Mouse (Mus musculus): ENCODE data around the gene Olfr1. TPM values are rescaled to one million over a fixed set of nuclear protein-coding genes. Genes with fewer than 3 reads are reported as not detected.

Gene Olfr1
- not detected for total RNA-seq (2023)

DNA sequence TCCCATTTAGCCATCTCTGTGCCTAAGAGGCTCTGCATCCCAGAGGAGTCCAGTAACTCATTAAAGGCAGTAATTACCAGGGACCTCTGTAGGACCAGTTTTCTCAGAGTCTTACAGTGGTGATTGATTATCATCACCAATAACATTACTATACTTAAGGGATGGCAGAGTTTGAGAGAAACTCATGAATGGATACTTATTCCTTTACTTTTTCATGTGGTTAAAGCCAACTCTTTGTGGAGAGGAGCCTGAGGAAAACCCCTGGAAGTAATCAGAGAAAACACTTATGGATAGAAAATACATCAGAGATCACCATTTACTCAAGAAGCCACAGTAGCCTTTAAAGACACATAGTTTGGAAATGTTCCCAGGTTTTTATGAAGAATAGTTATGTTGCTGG, at the start of gene Olfr1:
Olfr1 (minus strand) TSS at position 101 of the 400 bp plus-strand sequence.

DNA sequence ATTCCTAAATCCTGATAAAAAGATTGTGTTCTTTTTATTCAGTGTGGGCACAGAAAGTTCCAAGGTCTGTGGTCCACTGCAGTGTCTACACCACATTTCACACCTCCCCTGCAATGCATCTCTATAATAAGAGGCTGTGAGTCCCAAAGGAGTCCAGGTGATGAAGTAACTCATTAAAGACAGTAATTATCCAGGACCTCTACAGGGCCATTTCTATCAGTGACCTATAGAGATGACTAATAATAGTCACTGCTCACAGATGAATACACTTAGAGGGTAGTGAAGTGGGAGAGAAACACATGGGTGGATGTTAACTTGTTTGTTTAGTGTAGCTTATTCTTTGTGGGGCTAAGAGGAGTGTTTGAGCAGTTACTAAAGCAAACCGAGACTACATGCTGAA, 29.0 kb upstream of the Olfr1 start, which contains the start of gene Olfr378:
Olfr378 (minus strand) TSS at position 101 of the 400 bp plus-strand sequence.

DNA sequence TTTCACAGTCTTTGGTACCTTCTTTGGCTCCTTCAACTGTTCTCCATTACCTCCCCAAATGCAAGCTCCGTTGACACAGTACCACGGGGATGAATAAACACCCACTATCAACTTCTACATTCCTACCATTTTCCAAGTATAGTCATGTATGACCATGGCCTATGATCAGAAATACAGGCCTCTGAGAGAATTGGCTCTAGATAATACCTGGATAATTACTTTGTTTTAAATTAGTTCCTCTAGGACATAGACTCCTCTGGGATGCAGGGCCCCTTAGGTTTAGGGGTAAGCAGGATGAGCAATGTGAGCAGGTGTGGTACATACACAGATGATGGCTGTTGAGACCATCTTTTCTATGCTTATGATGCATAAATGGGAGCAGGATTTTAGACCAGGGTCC, 28.5 kb downstream of the Olfr1 start, which contains the start of gene Olfr376:
Olfr376 (plus strand) TSS at position 301 of the 400 bp plus-strand sequence.

DNA sequence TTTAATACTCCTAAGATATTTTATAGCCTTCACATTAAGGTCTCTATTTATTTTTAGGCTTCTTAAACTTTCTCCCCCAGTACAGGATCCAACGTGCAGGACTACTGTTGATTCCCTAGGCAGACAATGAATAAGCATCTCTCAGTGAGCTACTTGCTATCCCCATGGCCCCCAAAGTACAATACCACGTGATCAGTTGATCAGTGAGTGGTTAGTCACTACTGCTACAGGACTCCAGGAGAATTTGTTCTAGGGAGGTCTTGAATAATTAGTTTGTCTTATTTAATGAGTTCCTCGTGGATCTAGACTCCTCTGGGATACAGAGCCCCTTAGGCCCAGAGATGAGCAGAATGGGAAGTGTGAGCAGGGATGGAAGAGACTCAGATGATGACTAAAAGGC, 48.9 kb downstream of the Olfr1 start, which contains the start of gene Olfr20:
Olfr20 (plus strand) TSS at position 301 of the 400 bp plus-strand sequence.

Other genes with a start within 250 kb of the Olfr1 start
- gene P2rx5, start 239.2 kb downstream of the Olfr1 start, total RNA-seq (2023), result not detected
- gene Emc6, start 222.6 kb downstream of the Olfr1 start, total RNA-seq (2023), result 10 to 100 TPM; 20.7 to 22.7 TPM
- 10 to 100 TPM; 16.3 to 18.2 TPM for gene Tax1bp3, start 222.5 kb downstream of the Olfr1 start, total RNA-seq (2023)
- gene Ctns, start 200.6 kb downstream of the Olfr1 start, total RNA-seq (2023), result 10 to 100 TPM; 15.1 to 18.7 TPM
- gene Shpk, start 200.2 kb downstream of the Olfr1 start, total RNA-seq (2023), result 1 to 10 TPM; 1.3 to 1.8 TPM
- not detected for gene Trpv1, start 165.3 kb downstream of the Olfr1 start, total RNA-seq (2023)
- gene Trpv3, start 132.2 kb downstream of the Olfr1 start, total RNA-seq (2023), result not detected
- under 1 TPM in 1 of 2 experiments, not detected in 1; 0.09 TPM for gene Aspa, start 70.0 kb downstream of the Olfr1 start, total RNA-seq (2023)
- gene Gm49340, start 69.9 kb downstream of the Olfr1 start, total RNA-seq (2023), result not detected
- gene Spata22, start 69.9 kb downstream of the Olfr1 start, total RNA-seq (2023), result not detected
- gene Olfr20, start 48.8 kb downstream of the Olfr1 start, total RNA-seq (2023), result not detected
- gene Olfr376, start 28.4 kb downstream of the Olfr1 start, total RNA-seq (2023), result not detected
- gene Olfr378, start 28.9 kb upstream of the Olfr1 start, total RNA-seq (2023), result not detected
- not detected for gene Olfr380, start 57.9 kb upstream of the Olfr1 start, total RNA-seq (2023)
- gene Olfr381, start 92.0 kb upstream of the Olfr1 start, total RNA-seq (2023), result not detected
- gene Olfr382, start 117.6 kb upstream of the Olfr1 start, total RNA-seq (2023), result not detected
- gene Olfr385, start 193.4 kb upstream of the Olfr1 start, total RNA-seq (2023), result not detected
- not detected for gene Olfr384, start 199.0 kb upstream of the Olfr1 start, total RNA-seq (2023)